In genomic region chr19:15882705-15883426, GRCm38 (mm10) we compare ENCODE assay signal across 9 mouse cellular contexts.
DNase-seq lines count a peak whose midpoint lies in the region; ATAC-seq and TF ChIP-seq lines count a peak whose summit lies in the region.
"Had no signal": no experiment of that assay in that cellular context is flagged by ENCODE, and none has a peak within 500 bp of the region (broad histone marks: within the 10 kb centered on the region; RNA-seq: fewer than 3 reads in every experiment).

No protein-coding gene starts in this region.

- no peaks in the 10 kb centered on the region for H3K36me3 ChIP-seq in intestine, postnatal 0 days (ENCODE audit: control insufficient read depth, insufficient read depth)
- H3K36me3 ChIP-seq in intestine, embryonic 16.5 days (ENCODE audit: control insufficient read depth, insufficient read depth, low read length) = no peaks in the 10 kb centered on the region
- H3K36me3 ChIP-seq in lung, postnatal 0 days (ENCODE audit: insufficient read depth, low read length) = no peaks in the 10 kb centered on the region
- no peaks in the 10 kb centered on the region for H3K36me3 ChIP-seq in midbrain, embryonic 13.5 days

- 75% methylated on average over 11 of the region's 11 CpGs for WGBS in intestine, postnatal 0 days
- 80% methylated on average over 11 of the region's 11 CpGs for WGBS in intestine, embryonic 16.5 days
- 73% methylated on average over 11 of the region's 11 CpGs for WGBS in lung, postnatal 0 days
- WGBS in midbrain, embryonic 13.5 days = 84% methylated on average over 11 of the region's 11 CpGs

- H3K4me3 ChIP-seq in intestine, postnatal 0 days (ENCODE audit: low read depth, low read length) = no peak overlapping the region
- no peak overlapping the region for H3K4me3 ChIP-seq in intestine, embryonic 16.5 days (ENCODE audit: low read length)
- H3K4me3 ChIP-seq in lung, postnatal 0 days (ENCODE audit: low read depth, low read length) = no peak overlapping the region
- H3K4me3 ChIP-seq in midbrain, embryonic 13.5 days (replicated peaks) = no peak overlapping the region

- no peak for TF ChIP-seq EP300 in lung, postnatal 0 days (IDR thresholded peaks at IDR 0.05)

- TF ChIP-seq CTCF in intestine, postnatal 0 days (IDR thresholded peaks at IDR 0.05; ENCODE audit: low read depth) = 0 out of 2 replicates have a peak, but pooled peaks have one; percentile 9
- TF ChIP-seq CTCF in lung, postnatal 0 days (IDR thresholded peaks at IDR 0.05) = peak; percentile 16; the same call in 1 of the 2 replicates

- no peak for ATAC-seq in intestine, postnatal 0 days
- ATAC-seq in intestine, embryonic 16.5 days = no peak
- ATAC-seq in lung, postnatal 0 days = peak; percentile 41; the same call in 1 of the 2 replicates
- no peak for ATAC-seq in midbrain, embryonic 13.5 days

- no peaks in the 10 kb centered on the region for H3K9me3 ChIP-seq in intestine, postnatal 0 days (ENCODE audit: control insufficient read depth)
- no peaks in the 10 kb centered on the region for H3K9me3 ChIP-seq in intestine, embryonic 16.5 days (ENCODE audit: control insufficient read depth, low read length)
- H3K9me3 ChIP-seq in lung, postnatal 0 days (ENCODE audit: low read length) = no peaks in the 10 kb centered on the region
- no peaks in the 10 kb centered on the region for H3K9me3 ChIP-seq in midbrain, embryonic 13.5 days

- H3K9ac ChIP-seq in intestine, postnatal 0 days (ENCODE audit: low read depth, low read length) = no peak overlapping the region
- H3K9ac ChIP-seq in intestine, embryonic 16.5 days (ENCODE audit: low read depth, low read length) = no peak overlapping the region
- H3K9ac ChIP-seq in lung, postnatal 0 days (replicated peaks; ENCODE audit: low read depth) = no peak overlapping the region
- no peak overlapping the region for H3K9ac ChIP-seq in midbrain, embryonic 13.5 days (replicated peaks)

- no peak overlapping the region for H3K27ac ChIP-seq in intestine, postnatal 0 days (ENCODE audit: low read depth, low read length)
- no peak overlapping the region for H3K27ac ChIP-seq in intestine, embryonic 16.5 days (ENCODE audit: low read length)
- no peak overlapping the region for H3K27ac ChIP-seq in lung, postnatal 0 days (ENCODE audit: low read length)
- no peak overlapping the region for H3K27ac ChIP-seq in midbrain, embryonic 13.5 days

- no peaks in the 10 kb centered on the region for H3K27me3 ChIP-seq in intestine, postnatal 0 days (replicated peaks; ENCODE audit: control insufficient read depth, insufficient read depth, low read length)
- no peaks in the 10 kb centered on the region for H3K27me3 ChIP-seq in intestine, embryonic 16.5 days (replicated peaks; ENCODE audit: control insufficient read depth, insufficient read depth, low read length)
- no peaks in the 10 kb centered on the region for H3K27me3 ChIP-seq in lung, postnatal 0 days (replicated peaks; ENCODE audit: insufficient read depth, low read length)
- H3K27me3 ChIP-seq in midbrain, embryonic 13.5 days = 0 out of 2 replicates have a peak, but pooled peaks cover 2% of the 10 kb centered on the region

- H3K4me2 ChIP-seq in intestine, postnatal 0 days (replicated peaks; ENCODE audit: low read depth) = no peak overlapping the region
- no peak overlapping the region for H3K4me2 ChIP-seq in intestine, embryonic 16.5 days (ENCODE audit: low read depth, low read length)
- no peak overlapping the region for H3K4me2 ChIP-seq in lung, postnatal 0 days (replicated peaks; ENCODE audit: low read depth, low read length)
- H3K4me2 ChIP-seq in midbrain, embryonic 13.5 days (replicated peaks) = no peak overlapping the region

- DNase-seq in kidney, adult 11 months = peak; percentile 51
- peak; percentile 14 for DNase-seq in lung, postnatal 0 days (ENCODE audit: low spot score)
- DNase-seq in thymus, postnatal 25 days = peak; percentile 5
- no peak for DNase-seq in layer of hippocampus, adult 9-11 months
- DNase-seq in cerebellum, postnatal 10 days = no peak
- DNase-seq: cerebellum, adult 11 months had no signal

- H3K4me1 ChIP-seq in intestine, postnatal 0 days (replicated peaks; ENCODE audit: control insufficient read depth, insufficient read depth, low read length) = no peaks in the 10 kb centered on the region
- H3K4me1 ChIP-seq in intestine, embryonic 16.5 days (ENCODE audit: control insufficient read depth, insufficient read depth, low read length) = no peaks in the 10 kb centered on the region
- H3K4me1 ChIP-seq in lung, postnatal 0 days (ENCODE audit: insufficient read depth, low read depth, low read length) = no peaks in the 10 kb centered on the region
- H3K4me1 ChIP-seq in midbrain, embryonic 13.5 days (replicated peaks) = no peaks in the 10 kb centered on the region

Comparison
In these comparisons a context has a peak if more than half of its experiments do, and no peak if none do; other contexts are left out.
1. DNase-seq: peak in kidney, adult 11 months (single experiment), lung, postnatal 0 days (single experiment) and thymus, postnatal 25 days (single experiment); none in layer of hippocampus, adult 9-11 months (single experiment) and cerebellum, postnatal 10 days (0 of 2).